Mouse (Mus musculus): ENCODE data around the gene Trappc6b.

- no peak for TF ChIP-seq CTCF (IDR thresholded peaks at IDR 0.05; ENCODE audit: control insufficient read depth, insufficient read depth, low read length)
- no peak for TF ChIP-seq POLR2A (IDR thresholded peaks at IDR 0.05; ENCODE audit: borderline replicate concordance, control insufficient read depth, low read depth, low read length)
These were observed 5.8 kb upstream of the Trappc6b start for GRCm38 (mm10) chr12:59067095-59067494.

Measured in bone marrow, adult 2 months (tissue).